Comparison of ENCODE assay signal across 26 mouse cellular contexts in genomic region chr5:121870832-121871231, GRCm38 (mm10). TPM values are rescaled to one million over a fixed set of nuclear protein-coding genes. Genes with fewer than 3 reads are reported as not detected.
A peak's percentile ranks its signal among the peaks of the same experiment; 100 is the strongest.
DNase-seq lines count a peak whose midpoint lies in the region; ATAC-seq lines count a peak whose summit lies in the region.
"Had no signal": no experiment of that assay in that cellular context is flagged by ENCODE, and none has a peak within 500 bp of the region (broad histone marks: within the 10 kb centered on the region; RNA-seq: fewer than 3 reads in every experiment).

No protein-coding gene starts in this region.

- H3K4me3 ChIP-seq in heart, embryonic 12.5 days: no peak overlapping the region
- no peak overlapping the region for H3K4me3 ChIP-seq in liver, embryonic 16.5 days (ENCODE audit: low read depth, low read length)
- peak overlapping the region; percentile 38 for H3K4me3 ChIP-seq in megakaryocyte, embryonic 14.5 days (replicated peaks)
- H3K4me3 ChIP-seq in hindbrain, embryonic 14.5 days (replicated peaks; ENCODE audit: low read length): no peak overlapping the region
- H3K4me3 ChIP-seq: embryonic facial prominence, embryonic 15.5 days; heart, embryonic 13.5 days; kidney, embryonic 15.5 days; midbrain, embryonic 10.5 days; myocyte; neural tube, embryonic 13.5 days had no signal

- no peak for ATAC-seq in heart, embryonic 12.5 days (ENCODE audit: insufficient number of reproducible peaks, low FRiP score)
- ATAC-seq in liver, embryonic 16.5 days (ENCODE audit: low read depth): 0 out of 2 replicates have a peak, but pooled peaks have one; percentile 20
- no peak for ATAC-seq in megakaryocyte, adult 5-6 weeks (ENCODE audit: poor library complexity, severe bottlenecking)
- no peak for ATAC-seq in hindbrain, embryonic 14.5 days (ENCODE audit: low FRiP score)
- ATAC-seq: CD4-positive, CD25-positive, alpha-beta regulatory T cell, adult 4 months; forebrain, embryonic 14.5 days; midbrain, embryonic 16.5 days had no signal

- peaks cover 24% of the 10 kb centered on the region; the same call in 1 of the 2 replicates for H3K27me3 ChIP-seq in heart, embryonic 12.5 days (replicated peaks)
- no peaks in the 10 kb centered on the region for H3K27me3 ChIP-seq in liver, embryonic 16.5 days (ENCODE audit: control insufficient read depth, insufficient read depth, low read depth, low read length)
- peaks cover 58% of the 10 kb centered on the region for H3K27me3 ChIP-seq in megakaryocyte, embryonic 14.5 days (replicated peaks)
- no peaks in the 10 kb centered on the region for H3K27me3 ChIP-seq in hindbrain, embryonic 14.5 days (ENCODE audit: control insufficient read depth, insufficient read depth, low read length)
- H3K27me3 ChIP-seq: embryonic facial prominence, embryonic 15.5 days; heart, embryonic 13.5 days; kidney, embryonic 15.5 days; neural tube, embryonic 13.5 days had no signal

- no peaks in the 10 kb centered on the region for H3K9me3 ChIP-seq in heart, embryonic 12.5 days (replicated peaks)
- H3K9me3 ChIP-seq in liver, embryonic 16.5 days (replicated peaks; ENCODE audit: control insufficient read depth, low read length): no peaks in the 10 kb centered on the region
- peaks cover 4% of the 10 kb centered on the region for H3K9me3 ChIP-seq in megakaryocyte, embryonic 14.5 days
- no peaks in the 10 kb centered on the region for H3K9me3 ChIP-seq in hindbrain, embryonic 14.5 days (ENCODE audit: control insufficient read depth, low read length)
- H3K9me3 ChIP-seq: embryonic facial prominence, embryonic 15.5 days; heart, embryonic 13.5 days; kidney, embryonic 15.5 days; midbrain, embryonic 10.5 days; neural tube, embryonic 13.5 days had no signal

- H3K27ac ChIP-seq in heart, embryonic 12.5 days (ENCODE audit: poor library complexity, severe bottlenecking): no peak overlapping the region
- H3K27ac ChIP-seq in liver, embryonic 16.5 days (ENCODE audit: low read length): no peak overlapping the region
- H3K27ac ChIP-seq in hindbrain, embryonic 14.5 days: no peak overlapping the region
- H3K27ac ChIP-seq: embryonic facial prominence, embryonic 15.5 days; heart, embryonic 13.5 days; kidney, embryonic 15.5 days; midbrain, embryonic 10.5 days; neural tube, embryonic 13.5 days had no signal

- H3K4me2 ChIP-seq in heart, embryonic 12.5 days: no peak overlapping the region
- no peak overlapping the region for H3K4me2 ChIP-seq in liver, embryonic 16.5 days (ENCODE audit: low read depth, low read length)
- no peak overlapping the region for H3K4me2 ChIP-seq in hindbrain, embryonic 14.5 days (replicated peaks)
- H3K4me2 ChIP-seq: embryonic facial prominence, embryonic 15.5 days; heart, embryonic 13.5 days; kidney, embryonic 15.5 days; liver, embryonic 11.5 days; neural tube, embryonic 13.5 days had no signal

- WGBS in heart, embryonic 12.5 days: 61% methylated on average over 6 of the region's 6 CpGs
- 38% methylated on average over 6 of the region's 6 CpGs for WGBS in liver, embryonic 16.5 days (ENCODE audit: insufficient replicate concordance)
- 72% methylated on average over 6 of the region's 6 CpGs for WGBS in hindbrain, embryonic 14.5 days

- no peak overlapping the region for H3K9ac ChIP-seq in heart, embryonic 12.5 days
- no peak overlapping the region for H3K9ac ChIP-seq in liver, embryonic 16.5 days (ENCODE audit: low read depth, low read length)
- H3K9ac ChIP-seq in hindbrain, embryonic 14.5 days: no peak overlapping the region
- H3K9ac ChIP-seq: embryonic facial prominence, embryonic 15.5 days; heart, embryonic 13.5 days; kidney, embryonic 15.5 days; neural tube, embryonic 13.5 days had no signal

- peaks cover 8% of the 10 kb centered on the region; the same call in 1 of the 2 replicates for H3K36me3 ChIP-seq in heart, embryonic 12.5 days
- no peaks in the 10 kb centered on the region for H3K36me3 ChIP-seq in liver, embryonic 16.5 days (ENCODE audit: control insufficient read depth, insufficient read depth)
- H3K36me3 ChIP-seq in megakaryocyte, embryonic 14.5 days (replicated peaks; ENCODE audit: low read length): no peaks in the 10 kb centered on the region
- H3K36me3 ChIP-seq in hindbrain, embryonic 14.5 days (replicated peaks; ENCODE audit: control insufficient read depth, insufficient read depth): peaks cover 42% of the 10 kb centered on the region
- H3K36me3 ChIP-seq: embryonic facial prominence, embryonic 15.5 days had no signal

- H3K4me1 ChIP-seq in heart, embryonic 12.5 days (replicated peaks): no peaks in the 10 kb centered on the region
- no peaks in the 10 kb centered on the region for H3K4me1 ChIP-seq in liver, embryonic 16.5 days (ENCODE audit: control insufficient read depth, low read depth, low read length)
- H3K4me1 ChIP-seq in megakaryocyte, embryonic 14.5 days: peaks cover 13% of the 10 kb centered on the region
- no peaks in the 10 kb centered on the region for H3K4me1 ChIP-seq in hindbrain, embryonic 14.5 days (replicated peaks; ENCODE audit: control insufficient read depth, insufficient read depth, low read length)
- H3K4me1 ChIP-seq: heart, embryonic 13.5 days; kidney, embryonic 15.5 days; midbrain, embryonic 10.5 days; neural tube, embryonic 13.5 days had no signal

- DNase-seq in heart, adult 11 months: peak; percentile 94
- DNase-seq in liver: no peak
- no peak for DNase-seq in hindbrain, embryonic 14.5 days (ENCODE audit: low spot score)
- DNase-seq: adrenal gland, postnatal 25 days; cerebellum, adult 11 months; cerebellum, adult 9-11 months; gastrocnemius, postnatal 10 days; heart, postnatal 14 days; retina, postnatal 1 day; right cerebral cortex, postnatal 25 days; thymus, adult 18-20 months; thymus, postnatal 36 days had no signal

RNA-seq across cellular contexts. Expression of gene Pheta1, which starts 22.0 kb away (rescaled TPM):
- 17.1 and 17.8 TPM in 2 replicates for polyA plus RNA-seq in heart, embryonic 12.5 days (2016; fragmentation: Nextera tagmentation; extraction: Ambion mirVana)
- polyA plus RNA-seq in liver, embryonic 16.5 days (2015; fragmentation: Nextera tagmentation; extraction: Ambion mirVana): 3.9 and 4.0 TPM in 2 replicates
- 12.8 and 13.0 TPM in 2 replicates for polyA plus RNA-seq in megakaryocyte, embryonic 14.5 days (2012; ENCODE audit: insufficient read depth, low replicate concordance)
- 0.78 and 1.2 TPM in 2 replicates for total RNA-seq in megakaryocyte, adult 5-6 weeks (2015)
- 0.69 and 1.8 TPM in 2 replicates for total RNA-seq in megakaryocyte, adult 5-6 weeks (2017)
- 28.7 and 32.3 TPM in 2 replicates for polyA plus RNA-seq in hindbrain, embryonic 14.5 days (2014; fragmentation: Nextera tagmentation; extraction: Ambion mirVana)

RNA-seq across cellular contexts. Expression of gene Sh2b3, which starts 33.4 kb away (rescaled TPM):
- 22.6 and 24.9 TPM in 2 replicates for polyA plus RNA-seq in heart, embryonic 12.5 days (2016; fragmentation: Nextera tagmentation; extraction: Ambion mirVana)
- 5.1 and 6.1 TPM in 2 replicates for polyA plus RNA-seq in liver, embryonic 16.5 days (2015; fragmentation: Nextera tagmentation; extraction: Ambion mirVana)
- 156 and 517 TPM in 2 replicates for polyA plus RNA-seq in megakaryocyte, embryonic 14.5 days (2012; ENCODE audit: insufficient read depth, low replicate concordance)
- 82.9 and 83.8 TPM in 2 replicates for total RNA-seq in megakaryocyte, adult 5-6 weeks (2015)
- total RNA-seq in megakaryocyte, adult 5-6 weeks (2017): 46.3 and 55.6 TPM in 2 replicates
- 8.8 and 9.1 TPM in 2 replicates for polyA plus RNA-seq in hindbrain, embryonic 14.5 days (2014; fragmentation: Nextera tagmentation; extraction: Ambion mirVana)
